Mouse (Mus musculus): ENCODE measurements around the gene Chchd4.

DNA sequence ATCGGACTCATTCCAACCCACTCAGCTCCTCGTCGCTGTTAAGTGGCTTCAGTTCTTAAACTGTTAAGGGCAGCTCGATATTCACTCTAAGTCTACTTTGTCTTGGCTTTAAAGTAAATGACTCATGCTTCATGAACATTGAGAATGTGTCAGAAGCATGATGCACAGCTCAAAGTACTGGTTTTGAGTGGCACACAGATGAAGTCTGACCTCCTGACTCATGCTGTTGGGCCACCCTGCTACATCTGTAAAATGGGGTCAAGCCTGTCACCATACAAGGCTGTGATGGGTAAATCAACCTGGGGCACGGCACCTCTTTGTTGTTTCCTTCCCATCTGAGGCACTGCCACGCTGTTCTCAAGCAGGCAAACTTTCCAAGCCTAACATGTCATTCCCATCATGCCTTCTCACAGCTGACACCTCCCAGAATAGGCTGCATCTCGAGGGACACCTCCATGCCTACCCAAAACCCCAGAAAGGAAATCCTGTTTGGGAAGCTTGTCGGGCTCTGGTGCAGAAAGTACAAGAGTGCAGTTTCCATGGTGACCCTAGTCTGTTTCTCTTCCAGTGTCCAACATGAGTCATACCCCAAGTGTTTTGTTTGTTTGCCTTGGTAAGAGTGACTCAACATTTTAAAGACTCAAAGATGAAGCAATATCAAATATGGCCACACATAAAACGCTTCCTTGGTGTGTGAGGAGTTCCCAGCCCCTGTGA, 15.3 kb upstream of the Chchd4 start:
- TF ChIP-seq CTCF (IDR thresholded peaks at IDR 0.05; ENCODE audit: insufficient read depth, low read depth, low read length) (no peak), POLR2A (IDR thresholded peaks at IDR 0.05; ENCODE audit: insufficient read depth, low read depth, low read length) (no peak)

Data from olfactory bulb, adult 2 months (tissue).